Mouse (Mus musculus) spleen, postnatal 36 days (tissue): ENCODE data around the gene Trpv3.
"Not testable (repeated sequence)": the region's sequence is repeated elsewhere in the genome, so short reads cannot be mapped to it uniquely, and the experiment has no call there.

Experiments used
- DNase-seq, 2 experiments: peaks; one replicate each; pipeline ENCODE4 v3.0.0; 2022; ENCODE audit warnings: low spot score in 2 of 2, mixed read lengths in 1 of 2

Gene Trpv3

DNA sequence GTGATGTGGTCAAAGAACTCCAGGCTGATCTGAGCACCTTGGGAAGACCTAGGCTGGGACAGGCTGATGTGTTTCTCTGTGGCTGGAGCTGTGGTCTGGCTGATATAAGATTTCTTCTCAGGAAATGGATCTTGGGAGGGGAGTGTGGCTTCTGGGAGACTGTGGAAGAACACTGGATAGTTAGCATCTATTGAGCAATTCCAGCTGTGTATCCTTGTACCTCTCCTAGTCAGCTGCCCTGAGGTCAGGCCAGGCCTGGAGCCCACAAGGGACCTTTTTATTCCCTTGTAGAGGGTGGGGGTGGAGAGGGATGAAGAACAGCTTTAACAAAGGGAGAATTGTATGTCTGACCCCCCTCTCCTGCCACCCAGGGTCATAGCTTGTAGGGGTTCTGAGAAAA is 17.2 kb downstream of the Trpv3 start:
- DNase-seq, result no peak

DNA sequence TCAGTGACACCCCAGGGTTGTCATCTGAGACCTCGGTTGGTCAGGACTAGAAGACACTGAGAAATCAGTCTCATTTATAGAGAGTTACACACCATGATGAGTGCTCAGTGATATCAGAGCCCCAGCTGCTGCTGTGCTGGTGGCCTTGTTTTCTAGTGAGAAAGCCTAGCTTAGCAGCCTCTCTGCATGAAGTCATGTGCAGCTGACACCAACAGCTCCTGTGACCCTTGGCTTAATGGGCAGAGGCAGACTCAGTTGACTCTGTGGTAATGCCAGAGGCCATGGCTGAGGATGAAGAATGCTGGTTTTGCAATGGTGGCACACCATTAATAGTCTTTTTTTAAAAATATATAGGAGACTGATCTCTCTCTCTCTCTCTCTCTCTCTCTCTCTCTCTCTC is 22.4 kb downstream of the Trpv3 start:
- DNase-seq, result no peak

DNA sequence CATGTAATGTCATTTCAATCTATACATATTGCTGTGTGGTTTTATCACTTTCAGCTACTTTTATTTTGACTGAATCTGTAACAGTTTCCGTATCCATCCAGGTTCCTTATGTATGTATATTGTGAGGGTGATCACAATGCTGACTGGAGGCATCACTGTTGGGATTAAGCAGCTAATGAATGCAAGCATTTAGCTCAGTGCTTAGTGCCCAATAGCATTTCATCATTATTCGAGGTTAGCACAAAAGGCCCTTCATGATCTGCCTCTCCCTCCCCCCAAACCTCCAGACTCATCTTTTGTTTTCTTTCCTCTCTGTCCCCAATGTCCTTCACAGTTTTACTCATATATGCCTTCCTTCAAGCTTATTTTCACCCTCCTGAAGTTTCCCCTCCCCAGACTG is 35.9 kb downstream of the Trpv3 start:
- DNase-seq, result no peak

DNA sequence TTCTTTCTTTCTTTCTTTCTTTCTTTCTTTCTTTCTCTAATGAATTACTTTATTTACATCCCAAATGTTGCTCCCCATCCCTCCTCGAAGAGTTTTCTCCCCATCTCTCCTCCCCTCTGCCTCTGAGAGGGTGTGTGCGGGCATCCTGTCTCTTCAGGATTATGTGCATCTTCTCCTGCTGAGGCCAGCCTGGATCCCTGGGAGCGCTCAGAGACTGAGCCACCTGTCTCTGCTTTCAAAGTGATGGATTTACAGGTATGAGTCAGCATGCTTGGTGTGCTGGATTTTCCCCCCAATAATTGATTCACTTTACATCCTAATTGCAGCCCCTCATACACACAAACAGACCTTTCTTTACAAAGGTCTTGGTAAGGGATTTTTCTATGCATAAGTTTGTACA is 48.8 kb downstream of the Trpv3 start:
- no peak for DNase-seq

DNA sequence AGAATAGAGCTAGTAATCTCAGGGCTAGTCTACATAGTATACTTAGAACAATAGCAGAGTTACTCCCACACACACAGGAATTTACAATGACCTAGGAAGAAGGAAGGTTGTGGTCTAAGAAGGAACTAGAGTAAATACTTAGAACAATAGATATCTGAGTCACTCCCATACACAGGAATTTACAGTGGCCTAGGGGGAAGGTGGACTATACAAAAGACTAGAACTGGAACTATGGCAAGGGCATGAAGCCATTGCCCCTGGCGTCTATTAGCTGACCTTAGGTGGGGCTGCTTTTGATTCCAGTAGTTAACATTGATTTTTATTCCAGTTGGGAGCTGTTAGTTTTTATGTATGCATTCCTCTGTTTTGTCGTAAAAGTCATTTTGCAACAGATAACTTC is 51.4 kb downstream of the Trpv3 start:
- DNase-seq, result not testable (repeated sequence)

DNA sequence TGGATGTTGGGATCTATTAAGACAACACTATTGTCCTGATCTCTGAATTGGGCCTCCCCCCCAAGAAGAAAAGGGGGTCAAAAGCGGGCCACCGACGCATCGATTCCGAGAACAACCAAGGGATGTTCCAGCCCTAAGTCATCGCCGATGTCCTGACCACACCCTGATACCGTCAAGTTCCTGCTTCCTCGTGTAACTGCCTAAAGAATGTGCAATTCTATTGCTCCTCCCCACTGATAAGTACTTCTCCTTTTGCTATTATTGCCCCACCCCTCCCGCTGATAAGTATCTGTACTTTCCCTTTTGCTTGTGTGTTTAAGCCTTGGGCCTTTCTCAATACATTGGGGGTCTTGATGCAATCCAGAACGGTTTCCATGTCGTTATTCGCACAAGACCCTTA is 53.9 kb downstream of the Trpv3 start:
- DNase-seq, result not testable (repeated sequence)

DNA sequence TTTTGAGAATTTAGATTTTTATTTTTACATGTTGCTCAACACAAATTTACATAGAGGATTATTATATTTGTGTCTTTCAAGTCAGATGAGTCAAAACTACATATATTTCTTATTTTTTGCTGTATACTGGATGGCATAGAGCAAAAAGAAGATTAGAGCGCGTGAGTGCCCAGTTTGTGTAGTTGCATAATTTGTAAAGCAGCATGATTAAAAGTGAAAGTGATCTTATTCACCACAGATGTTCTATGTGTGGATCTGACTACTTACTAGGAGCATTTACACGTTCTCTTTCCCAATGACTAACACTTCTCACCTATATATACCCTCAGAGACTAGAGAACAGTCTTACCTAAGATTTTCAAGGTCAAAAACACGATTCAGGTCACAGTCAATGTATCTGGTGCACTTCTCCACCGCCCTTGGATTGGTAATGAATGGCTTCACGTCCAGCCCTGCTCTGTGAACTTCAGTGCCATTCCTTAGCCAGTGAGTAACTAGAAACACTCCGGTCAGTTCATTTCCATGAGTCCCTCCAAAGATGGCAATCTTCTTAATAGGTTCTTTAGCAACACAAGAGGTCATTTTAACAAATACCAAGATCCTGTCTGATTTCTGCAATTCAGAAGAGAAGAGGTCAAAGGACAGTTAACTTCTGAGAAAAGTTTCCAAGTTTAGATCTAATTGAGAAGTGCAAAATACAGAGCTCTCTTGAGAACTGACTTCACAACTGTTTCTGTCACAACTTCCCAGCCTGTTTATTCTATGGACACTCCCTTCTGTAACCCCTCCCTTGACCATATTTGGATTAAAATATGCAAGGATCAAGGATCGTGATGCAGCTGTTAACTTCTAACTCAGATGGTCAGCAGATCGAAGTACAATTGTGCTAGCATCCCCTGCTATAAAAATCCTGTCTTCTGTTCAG is 57.0 kb downstream of the Trpv3 start:
- DNase-seq, result no peak

DNA sequence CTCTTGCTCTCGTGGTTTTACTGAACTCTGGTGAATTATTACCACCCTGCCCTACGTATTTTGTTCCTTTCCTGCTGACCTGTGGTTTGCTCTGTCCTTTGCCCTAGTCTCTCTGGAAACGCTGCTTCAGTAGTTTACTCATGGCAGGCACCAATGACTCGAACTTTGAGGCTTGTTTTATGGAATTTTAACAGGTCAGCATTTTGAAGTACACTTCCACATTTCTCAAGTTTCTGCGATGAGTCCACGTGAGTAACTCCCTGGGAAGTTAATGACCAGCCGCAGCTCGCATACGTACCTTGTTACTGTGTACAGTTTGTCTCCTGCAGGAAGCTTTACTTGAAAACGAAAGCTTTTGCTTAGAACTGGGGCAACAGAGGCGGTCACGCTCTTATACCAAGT is 59.3 kb downstream of the Trpv3 start:
- DNase-seq, result peak; percentile 1 to 4

DNA sequence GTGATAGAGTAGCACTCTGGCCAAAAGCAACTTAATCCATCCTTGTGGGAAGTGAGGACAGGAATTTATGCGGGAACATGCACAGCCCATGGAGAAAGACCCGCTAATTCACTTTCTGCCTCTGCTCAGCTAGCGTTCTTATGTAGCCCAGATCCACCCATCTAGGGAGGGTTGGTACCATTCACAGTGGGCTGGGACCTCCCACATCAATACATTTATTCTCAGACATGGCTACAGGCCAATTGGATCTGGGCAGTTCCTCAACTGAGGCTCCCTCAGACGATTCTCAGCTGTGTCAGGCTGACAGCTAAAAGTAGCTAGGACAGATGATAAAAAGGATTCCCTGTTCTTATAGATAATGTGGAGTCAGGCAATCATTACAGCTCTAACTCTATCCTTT is 60.2 kb downstream of the Trpv3 start:
- DNase-seq, result no peak

DNA sequence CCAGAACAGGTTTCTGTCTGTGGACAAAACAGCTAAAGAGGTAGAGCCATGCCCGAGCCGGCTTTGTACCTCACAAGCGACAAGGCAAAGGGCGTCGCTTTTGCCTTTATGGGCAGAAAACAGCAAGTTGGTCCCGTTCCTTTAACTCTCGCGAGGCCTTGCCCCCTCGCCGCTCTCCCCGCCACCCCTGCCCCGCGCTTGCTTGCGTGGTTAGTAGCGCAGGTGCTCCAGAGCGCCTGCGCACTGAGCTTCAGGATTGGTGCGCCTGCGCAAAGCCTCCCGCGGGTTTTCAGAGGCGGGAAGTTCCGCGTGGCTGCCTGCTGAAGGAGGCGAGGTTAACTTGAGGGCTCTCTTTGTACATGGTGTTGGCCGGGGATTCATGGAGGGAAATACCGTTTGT is 62.3 kb downstream of the Trpv3 start, which contains the start of the genes Aspa, Gm49340 and Spata22:
Gene Aspa, minus strand, starts transcription at position 155 of the 400 bp plus-strand sequence.
Gene Gm49340, plus strand, starts transcription at position 300 of the 400 bp plus-strand sequence.
Gene Spata22, plus strand, starts transcription at position 300 of the 400 bp plus-strand sequence.
- DNase-seq, result no peak

DNA sequence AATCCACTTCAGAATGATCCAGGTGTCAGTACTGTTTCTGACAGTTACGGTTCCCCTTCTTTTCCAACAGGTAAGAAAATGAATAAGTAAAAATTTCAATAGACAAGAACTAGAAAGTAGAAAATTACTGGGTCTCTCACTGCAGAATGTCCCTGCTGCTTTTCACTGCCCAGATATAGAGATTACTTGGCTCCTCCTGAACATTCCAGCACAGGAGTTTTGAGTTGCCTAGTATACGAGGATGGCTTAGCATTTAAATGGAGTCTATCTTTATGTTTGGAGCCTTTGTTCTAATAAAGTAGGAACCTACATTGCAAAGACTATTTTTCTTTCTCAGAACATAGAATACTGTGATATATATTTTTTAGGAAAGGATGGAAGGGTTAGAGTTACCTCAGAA is 66.2 kb downstream of the Trpv3 start:
- no peak for DNase-seq

DNA sequence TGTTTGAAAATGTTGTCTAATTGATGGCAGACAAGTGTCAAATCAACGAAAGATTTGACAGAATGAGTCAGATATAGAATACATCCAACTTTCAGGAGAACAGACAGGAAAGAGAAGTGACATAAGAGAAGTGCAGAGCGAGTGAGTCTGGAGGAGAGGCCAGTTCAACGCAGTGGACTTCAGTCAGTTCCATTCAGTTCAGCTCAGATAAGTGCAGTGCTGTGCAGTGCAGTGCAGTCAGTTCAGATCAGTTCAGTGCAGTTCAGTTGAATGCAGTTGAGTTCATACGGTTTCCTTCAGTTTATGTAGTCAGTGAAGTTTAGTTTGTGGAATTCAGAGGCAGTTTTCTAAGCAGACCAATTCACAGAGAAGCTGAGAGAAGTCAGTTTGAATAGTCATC is 69.7 kb downstream of the Trpv3 start:
- no peak for DNase-seq
